Mouse (Mus musculus) limb, embryonic 15.5 days (tissue): ENCODE results near the gene Ufc1. TPM values are rescaled to one million over a fixed set of nuclear protein-coding genes. Genes with fewer than 3 reads are reported as not detected.

Experiments
- ATAC-seq: fragments of 200-750 bp; cut with Nextera tagmentation; 2 replicates; pipeline ENCODE4 v1.8.0; 2017; ENCODE audit warnings: low read depth, moderate TSS enrichment; ENCODE audit not compliant: insufficient number of reproducible peaks, low FRiP score, low TSS enrichment
- H3K27ac ChIP-seq: fragments of 300-500 bp; sonication (generic); 2 replicates; pipeline ENCODE4 v1.5.1; 2015; ENCODE audit warnings: moderate library complexity, mild to moderate bottlenecking, inconsistent platforms
- H3K27me3 ChIP-seq: fragments of 300-500 bp; sonication (generic); 2 replicates; pipeline ENCODE4 v1.6.1; 2015; ENCODE audit warnings: inconsistent platforms
- H3K36me3 ChIP-seq: fragments of 300-500 bp; sonication (generic); 2 replicates; pipeline ENCODE4 v1.6.1; 2015; ENCODE audit warnings: inconsistent platforms
- H3K4me1 ChIP-seq: fragments of 300-500 bp; sonication (generic); 2 replicates; pipeline ENCODE4 v1.6.1; 2015; ENCODE audit warnings: inconsistent platforms
- H3K4me2 ChIP-seq: fragments of 300-500 bp; sonication (generic); 2 replicates; pipeline ENCODE4 v1.6.1; 2015; ENCODE audit warnings: mild to moderate bottlenecking, inconsistent platforms
- H3K4me3 ChIP-seq: fragments of 300-500 bp; sonication (generic); 2 replicates; pipeline ENCODE4 v1.5.1; 2015; ENCODE audit warnings: mild to moderate bottlenecking, inconsistent platforms
- H3K9ac ChIP-seq: fragments of 300-500 bp; sonication (generic); 2 replicates; pipeline ENCODE4 v1.6.1; 2015; ENCODE audit warnings: inconsistent platforms
- H3K9me3 ChIP-seq: fragments of 300-500 bp; sonication (generic); 2 replicates; pipeline ENCODE4 v1.6.1; 2016; ENCODE audit warnings: inconsistent platforms
- WGBS: fragments of 180-500 bp; shearing (Covaris S2); methylation state at CpG from one replicate; pipeline ENCODE4 v1.1.7; 2015; 5-methylcytosine and 5-hydroxymethylcytosine counted together
- polyA plus RNA-seq: library from polyadenylated mRNA; unstranded; fragments of >200 nt; fragmentation: Nextera tagmentation; extraction: Ambion mirVana; gene quantifications from 2 replicates; pipeline ENCODE4 v1.2.1, GENCODE M21; 2015

The Ufc1 gene
- polyA plus RNA-seq, 1 experiment from 2014 or later: 116 TPM

DNA sequence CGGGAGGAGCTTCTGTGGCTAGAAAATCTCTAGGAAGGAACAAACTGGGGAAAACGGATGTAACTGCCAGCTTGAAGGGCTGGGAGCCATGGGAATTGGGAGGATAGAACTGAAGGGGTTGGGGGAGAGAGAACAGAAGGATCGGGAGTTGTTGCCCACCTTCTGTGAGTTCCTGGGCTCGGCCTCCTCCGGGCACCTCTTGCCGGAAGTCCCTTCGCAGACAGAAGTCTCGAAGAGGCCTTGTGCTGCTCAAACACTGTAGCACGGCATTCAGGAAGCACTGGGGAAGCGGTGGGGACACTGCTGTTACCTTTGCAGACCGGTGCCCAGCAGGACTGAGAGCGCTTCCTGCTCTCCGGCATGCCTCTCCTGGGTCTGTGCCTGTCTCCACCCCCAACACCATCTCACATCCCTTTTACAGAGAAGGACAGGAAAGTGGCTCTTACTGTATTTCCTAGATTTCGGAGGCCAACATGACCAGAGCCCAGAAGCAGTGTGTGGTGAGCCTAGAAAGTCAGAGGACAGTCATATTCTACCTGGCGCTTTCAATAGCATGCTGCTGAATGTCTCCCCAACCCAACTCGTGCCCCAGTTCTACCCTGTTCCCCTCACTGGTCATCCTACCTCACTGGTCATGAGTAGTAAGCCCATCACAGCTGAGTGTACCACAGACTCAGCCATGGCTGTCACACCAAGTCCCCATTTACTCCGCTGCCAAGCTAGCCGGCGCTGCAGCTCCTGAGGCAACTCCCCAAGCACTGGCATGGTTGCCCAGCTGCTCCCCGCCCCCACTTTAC lies 9.5 kb downstream of the Ufc1 start:
- H3K4me1 ChIP-seq: peaks cover 45% of the 10 kb centered on the region
- H3K4me2 ChIP-seq: no peak overlapping the region
- no peak overlapping the region for H3K9ac ChIP-seq
- 84% methylated on average over 20 of the region's 20 CpGs for WGBS
- H3K4me3 ChIP-seq: no peak overlapping the region
- H3K9me3 ChIP-seq: no peaks in the 10 kb centered on the region
- no peaks in the 10 kb centered on the region for H3K27me3 ChIP-seq
- no peak overlapping the region for H3K27ac ChIP-seq
- ATAC-seq: no peak
- peaks cover 60% of the 10 kb centered on the region for H3K36me3 ChIP-seq

DNA sequence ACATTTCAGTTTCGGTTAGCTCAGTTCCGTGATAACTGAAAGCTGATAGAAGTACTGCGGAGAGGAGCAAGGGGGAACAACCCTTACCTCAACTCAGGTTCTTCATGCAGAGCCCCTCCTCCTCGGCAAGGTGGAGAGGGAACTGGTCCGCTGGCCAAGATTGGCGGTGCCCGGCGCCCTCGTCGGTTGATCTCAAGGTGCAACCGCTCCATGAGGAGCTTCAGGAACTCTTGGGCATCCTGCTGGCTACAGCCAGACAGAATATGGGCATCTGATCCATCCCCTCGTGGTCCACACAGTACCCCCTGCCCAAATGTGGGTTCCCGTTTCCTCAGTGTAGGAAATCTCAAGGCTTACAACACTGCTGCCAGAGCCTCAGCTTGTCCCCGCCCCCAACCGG lies 10.3 kb downstream of the Ufc1 start:
- Histone ChIP-seq H3K4me1 (peaks cover 52% of the 10 kb centered on the region), H3K9ac (no peak overlapping the region), H3K36me3 (peaks cover 54% of the 10 kb centered on the region), H3K4me2 (no peak overlapping the region), H3K27me3 (no peaks in the 10 kb centered on the region), H3K9me3 (no peaks in the 10 kb centered on the region), H3K27ac (no peak overlapping the region), H3K4me3 (no peak overlapping the region)
- WGBS: 94% methylated on average over 15 of the region's 15 CpGs
- no peak for ATAC-seq

DNA sequence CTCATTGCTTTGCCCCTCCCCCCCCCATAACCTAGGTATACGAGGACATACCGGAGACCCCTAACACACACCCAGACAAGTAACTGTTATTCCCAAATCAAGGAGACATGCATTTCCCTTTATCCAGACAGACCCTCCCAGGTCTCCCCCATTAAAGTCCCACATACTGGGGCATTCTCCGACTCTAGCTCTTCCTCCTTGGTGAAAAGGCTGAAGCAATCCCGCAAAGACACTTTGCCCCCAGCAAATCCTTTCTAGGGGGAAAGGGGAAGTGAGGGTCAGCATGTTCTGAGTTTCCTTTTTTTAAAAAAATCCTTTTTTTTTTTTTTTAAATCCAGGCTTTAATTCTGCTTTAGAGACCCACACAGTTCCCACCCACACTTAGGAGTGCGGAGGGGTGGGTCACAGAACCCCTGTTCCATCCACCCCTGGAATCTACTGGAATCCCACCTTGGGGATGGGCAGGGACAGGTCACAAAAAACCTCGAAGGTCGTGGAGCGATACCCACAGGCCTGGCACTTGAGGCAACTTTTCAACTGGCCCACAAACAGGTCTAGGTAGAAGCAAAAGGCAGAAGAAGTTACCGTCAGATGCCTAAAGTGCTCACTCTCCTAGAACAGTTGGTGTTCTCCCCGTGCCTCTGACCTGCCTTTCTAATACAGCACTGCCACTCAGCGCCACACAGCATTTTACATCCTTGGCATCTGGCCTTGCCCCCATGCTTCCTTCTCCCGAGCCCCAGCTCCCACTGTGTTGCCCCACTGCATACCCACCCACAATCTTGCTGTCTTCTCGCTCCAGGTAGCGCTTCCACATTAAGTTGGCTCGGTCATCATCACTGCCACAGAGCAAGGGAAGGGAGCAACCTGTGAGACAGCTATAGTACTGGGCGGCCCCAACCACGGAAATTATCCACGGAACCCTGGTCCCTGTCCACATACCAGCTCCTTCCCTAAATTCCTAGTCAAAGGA lies 11.3 kb downstream of the Ufc1 start:
- peaks cover 51% of the 10 kb centered on the region for H3K36me3 ChIP-seq
- no peaks in the 10 kb centered on the region for H3K9me3 ChIP-seq
- no peak overlapping the region for H3K9ac ChIP-seq
- 87% methylated on average over 18 of the region's 18 CpGs for WGBS
- H3K4me2 ChIP-seq: no peak overlapping the region
- peaks cover 52% of the 10 kb centered on the region for H3K4me1 ChIP-seq
- H3K4me3 ChIP-seq: no peak overlapping the region
- H3K27ac ChIP-seq: no peak overlapping the region
- no peaks in the 10 kb centered on the region for H3K27me3 ChIP-seq
- no peak for ATAC-seq

DNA sequence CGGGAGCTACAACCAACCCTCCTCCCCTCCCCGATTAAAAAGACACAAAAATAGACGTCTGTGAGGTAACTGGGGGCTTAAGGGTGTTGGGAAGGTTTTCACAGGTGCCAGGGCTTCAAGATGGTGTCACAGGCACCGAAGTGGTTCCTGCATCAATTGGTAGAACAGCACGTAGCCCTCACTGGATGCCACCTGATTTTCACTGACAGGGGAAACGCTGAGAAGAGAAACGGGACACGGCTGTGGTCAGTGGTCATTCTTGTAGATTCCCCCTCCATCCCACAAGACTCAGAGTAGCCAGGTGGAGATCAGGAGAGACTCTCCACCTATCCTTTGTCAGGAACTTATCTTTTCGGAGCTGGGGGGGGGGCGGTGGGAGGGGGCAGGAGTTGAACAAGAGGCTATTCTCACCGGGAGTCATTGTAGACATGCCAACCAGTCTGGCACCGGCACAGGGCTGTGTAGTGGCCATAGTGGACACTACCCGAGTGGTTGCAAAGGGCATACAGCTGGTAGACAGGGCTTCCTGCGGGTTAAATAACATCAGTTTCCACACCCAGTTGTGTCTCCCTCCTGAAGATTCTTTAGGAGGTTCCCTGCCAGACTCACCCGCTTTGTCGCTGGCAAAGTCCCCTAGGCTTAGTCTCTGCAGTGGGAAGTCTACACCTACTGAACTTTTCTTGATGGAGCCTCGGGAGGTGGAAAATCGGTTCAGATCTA lies 12.6 kb downstream of the Ufc1 start:
- Histone ChIP-seq H3K9me3 (no peaks in the 10 kb centered on the region), H3K4me3 (no peak overlapping the region), H3K9ac (no peak overlapping the region), H3K4me1 (peaks cover 45% of the 10 kb centered on the region), H3K27ac (peak overlapping the region; percentile 91; the same call in 1 of the 2 replicates), H3K4me2 (peak overlapping the region; percentile 77), H3K36me3 (peaks cover 62% of the 10 kb centered on the region), H3K27me3 (no peaks in the 10 kb centered on the region)
- ATAC-seq: no peak
- 78% methylated on average over 18 of the region's 18 CpGs for WGBS

DNA sequence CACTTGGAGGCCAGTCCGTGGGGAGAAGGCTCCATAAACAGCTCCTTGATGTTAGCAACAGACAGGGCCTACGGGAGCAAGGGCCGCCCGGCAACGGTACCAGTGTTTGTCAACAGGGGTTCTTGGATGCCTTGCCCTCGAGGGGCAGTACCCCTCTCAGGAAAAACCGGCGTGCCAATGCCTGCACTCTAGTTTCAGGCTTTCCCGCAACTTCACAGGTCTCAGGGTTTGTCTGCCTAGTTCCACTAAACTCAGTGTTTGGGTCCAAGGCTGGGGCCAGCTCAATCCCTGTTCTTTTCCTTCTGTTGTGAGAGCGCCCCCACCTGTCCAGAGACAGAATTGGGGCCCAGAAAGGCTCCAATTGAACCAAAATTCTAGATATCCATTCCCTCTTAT lies 13.3 kb downstream of the Ufc1 start:
- Histone ChIP-seq H3K9ac (peak overlapping the region; percentile 47; the same call in 1 of the 2 replicates), H3K4me2 (peak overlapping the region; percentile 77), H3K9me3 (no peaks in the 10 kb centered on the region), H3K4me3 (peak overlapping the region; percentile 70), H3K4me1 (peaks cover 38% of the 10 kb centered on the region), H3K36me3 (peaks cover 66% of the 10 kb centered on the region), H3K27me3 (no peaks in the 10 kb centered on the region), H3K27ac (peak overlapping the region; percentile 91)
- peak; percentile 44 for ATAC-seq
- 0% methylated on average over 10 of the region's 10 CpGs for WGBS

DNA sequence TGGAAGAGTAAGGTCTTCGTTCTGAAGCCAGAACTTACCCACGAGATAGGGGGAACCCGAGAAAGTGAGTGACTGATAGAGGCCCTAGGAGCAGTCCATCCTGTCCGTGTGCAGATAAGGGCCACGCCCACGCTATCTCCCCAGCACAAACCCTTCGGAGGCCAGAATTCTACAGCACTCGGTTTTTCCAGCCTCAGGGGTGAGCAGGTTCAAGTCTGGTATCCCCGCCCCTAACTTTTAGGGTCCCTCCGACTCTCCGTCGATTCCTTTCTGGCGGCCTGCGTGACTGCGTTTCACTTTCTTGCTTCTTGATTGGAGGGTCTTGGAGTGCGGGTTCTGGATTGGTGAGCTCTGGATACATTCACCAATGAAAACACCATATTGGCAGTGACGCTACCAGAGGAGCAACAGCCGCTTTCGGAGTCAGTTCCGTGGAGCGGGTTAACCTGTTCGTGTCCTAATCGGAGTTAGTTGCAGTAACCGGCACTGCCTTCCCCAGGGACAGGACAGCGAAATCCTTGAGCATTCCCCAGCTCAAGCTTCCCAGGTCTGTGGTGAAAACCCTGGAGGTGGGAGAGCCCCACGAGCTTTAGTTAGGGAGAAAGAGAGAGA lies 13.8 kb downstream of the Ufc1 start, which contains the start of gene Ppox:
Gene Ppox (minus strand): TSS at position 271 of the 612 bp plus-strand sequence.
- Histone ChIP-seq H3K27ac (peak within 1 kb of the TSS; percentile 91), H3K36me3 (peaks cover 66% of the 10 kb centered on the region), H3K9ac (peak within 1 kb of the TSS; percentile 69), H3K4me3 (peak within 1 kb of the TSS; percentile 70), H3K4me2 (peak within 1 kb of the TSS; percentile 84), H3K9me3 (no peaks in the 10 kb centered on the region), H3K27me3 (no peaks in the 10 kb centered on the region), H3K4me1 (peaks cover 33% of the 10 kb centered on the region)
- under 1% methylated on average over 26 of the region's 26 CpGs for WGBS
- ATAC-seq: peak; percentile 95

DNA sequence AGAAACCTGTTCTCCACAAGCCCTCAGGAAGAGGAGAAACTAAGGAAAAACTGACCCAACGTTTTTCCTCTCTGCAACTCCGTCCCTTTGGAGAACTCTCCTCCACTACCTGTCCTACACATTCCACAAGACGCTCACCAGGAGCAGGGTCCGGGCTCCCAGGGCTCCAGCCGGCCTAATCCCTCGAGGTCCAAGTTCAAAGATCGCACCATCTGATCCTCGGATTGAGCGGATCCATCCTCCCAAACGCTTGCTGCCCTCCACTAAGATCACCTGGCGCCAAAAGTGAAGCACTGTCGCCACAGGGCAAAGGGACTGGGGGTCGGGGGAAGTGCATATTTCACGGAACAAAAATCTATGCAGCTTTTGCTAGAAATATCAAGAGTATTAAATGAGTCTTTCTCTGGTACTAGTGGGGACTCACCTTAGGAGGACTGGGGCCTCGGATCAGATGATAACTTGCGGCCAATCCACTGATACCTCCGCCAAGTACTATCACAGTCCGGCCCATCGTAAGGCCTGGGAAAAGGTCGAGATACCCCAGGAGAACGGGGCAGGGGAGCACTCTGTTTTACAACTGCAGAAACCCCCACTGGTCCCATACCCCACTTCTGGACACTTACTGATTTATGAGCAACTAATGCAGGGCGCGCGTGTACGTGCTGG lies 14.4 kb downstream of the Ufc1 start:
- Histone ChIP-seq H3K4me3 (peak overlapping the region; percentile 70), H3K9me3 (no peaks in the 10 kb centered on the region), H3K27me3 (no peaks in the 10 kb centered on the region), H3K4me1 (peaks cover 27% of the 10 kb centered on the region), H3K36me3 (peaks cover 67% of the 10 kb centered on the region), H3K9ac (peak overlapping the region; percentile 69), H3K4me2 (peak overlapping the region; percentile 84), H3K27ac (peak overlapping the region; percentile 77)
- WGBS: under 1% methylated on average over 25 of the region's 25 CpGs
- peak; percentile 11; the same call in 1 of the 2 replicates for ATAC-seq

DNA sequence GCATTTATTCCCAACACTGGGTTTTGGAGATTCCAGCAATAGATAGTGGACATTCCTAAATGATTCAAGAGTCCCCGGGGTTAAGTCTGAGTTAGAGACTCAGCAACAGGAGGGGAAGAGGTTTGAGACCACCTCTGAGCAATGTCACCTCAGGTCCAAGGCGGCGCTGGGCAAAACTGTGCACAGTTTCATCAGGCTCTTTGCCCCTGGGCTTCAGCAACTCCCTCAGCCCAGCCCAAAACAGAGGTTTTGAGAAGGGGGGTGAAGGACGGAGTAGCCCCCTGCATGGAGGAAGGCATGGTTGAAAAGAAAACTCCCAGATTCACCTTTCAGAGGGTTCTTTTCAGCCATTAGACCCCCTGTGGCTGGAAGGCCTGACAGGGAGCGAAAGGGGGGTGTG lies 15.1 kb downstream of the Ufc1 start:
- Histone ChIP-seq H3K4me1 (peaks cover 22% of the 10 kb centered on the region), H3K36me3 (peaks cover 67% of the 10 kb centered on the region), H3K9me3 (no peaks in the 10 kb centered on the region), H3K4me2 (peak overlapping the region; percentile 84), H3K27ac (no peak overlapping the region), H3K27me3 (no peaks in the 10 kb centered on the region), H3K9ac (peak overlapping the region; percentile 69), H3K4me3 (peak overlapping the region; percentile 70)
- 60% methylated on average over 5 of the region's 5 CpGs for WGBS
- no peak for ATAC-seq

DNA sequence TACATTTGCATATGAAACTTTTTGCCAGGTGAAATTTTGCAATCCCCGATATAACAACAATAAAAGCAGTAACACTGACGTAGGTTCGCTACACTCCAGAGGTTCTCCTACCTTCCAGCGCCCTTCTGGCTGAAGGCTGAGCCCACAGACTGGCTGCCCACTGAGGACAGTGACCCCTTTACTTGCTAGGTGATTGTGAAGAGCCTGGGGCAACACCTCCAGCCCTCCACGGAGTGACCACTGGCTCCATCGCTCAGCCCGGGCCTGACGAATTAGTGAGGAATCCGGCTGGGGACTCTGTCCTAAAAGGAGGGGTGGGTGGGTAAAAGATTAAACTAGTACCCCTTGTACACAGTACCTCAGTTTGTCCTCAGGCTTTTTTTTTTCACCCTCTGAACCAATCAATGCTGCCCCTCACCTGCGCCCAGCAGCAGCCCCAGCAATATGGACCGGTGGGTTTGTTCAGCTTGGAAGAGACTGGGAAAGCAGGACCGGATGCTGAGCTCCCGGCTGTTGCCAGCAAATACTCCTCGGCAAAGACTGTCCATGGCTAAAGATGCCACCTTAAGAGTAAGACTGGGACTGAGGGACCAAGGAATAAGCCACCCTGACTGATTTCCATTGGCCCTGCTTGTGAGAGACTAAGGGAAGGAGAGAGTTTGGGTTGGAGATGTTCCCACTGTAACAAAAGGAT lies 15.7 kb downstream of the Ufc1 start:
- no peaks in the 10 kb centered on the region for H3K9me3 ChIP-seq
- no peak for ATAC-seq
- 85% methylated on average over 14 of the region's 14 CpGs for WGBS
- H3K36me3 ChIP-seq: peaks cover 67% of the 10 kb centered on the region
- H3K27ac ChIP-seq: no peak overlapping the region
- H3K4me2 ChIP-seq: no peak overlapping the region
- H3K9ac ChIP-seq: no peak overlapping the region
- H3K4me1 ChIP-seq: peaks cover 19% of the 10 kb centered on the region
- H3K27me3 ChIP-seq: no peaks in the 10 kb centered on the region
- H3K4me3 ChIP-seq: peak overlapping the region; percentile 70; the same call in 1 of the 2 replicates

DNA sequence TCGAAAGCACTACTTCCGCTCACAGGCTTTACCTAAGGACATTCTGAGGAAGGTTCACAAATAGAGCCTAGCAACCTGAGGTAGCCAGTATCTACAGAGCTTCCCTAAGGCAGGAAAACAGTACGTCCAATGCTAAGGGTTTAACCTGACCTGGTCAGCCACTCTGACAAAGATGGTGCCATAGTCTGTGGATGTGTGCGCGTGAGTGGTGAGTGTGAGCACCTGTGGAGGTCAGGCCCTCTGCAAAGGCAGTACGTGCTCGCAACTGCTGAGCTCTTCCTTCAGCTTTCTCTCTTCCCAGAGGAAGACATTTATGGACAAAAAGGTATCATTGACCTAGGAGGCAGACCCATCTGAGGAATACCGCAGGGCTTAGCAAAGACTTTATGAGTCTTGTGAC lies 16.4 kb downstream of the Ufc1 start:
- H3K27ac ChIP-seq: no peak overlapping the region
- no peaks in the 10 kb centered on the region for H3K27me3 ChIP-seq
- H3K4me2 ChIP-seq: no peak overlapping the region
- no peaks in the 10 kb centered on the region for H3K9me3 ChIP-seq
- no peak overlapping the region for H3K9ac ChIP-seq
- H3K4me1 ChIP-seq: peaks cover 15% of the 10 kb centered on the region
- H3K4me3 ChIP-seq: no peak overlapping the region
- WGBS: 95% methylated on average over 8 of the region's 8 CpGs
- no peak for ATAC-seq
- peaks cover 67% of the 10 kb centered on the region for H3K36me3 ChIP-seq
